Mouse (Mus musculus): ENCODE data around the gene Trip10.
"Not testable (repeated sequence)": the region's sequence is repeated elsewhere in the genome, so short reads cannot be mapped to it uniquely, and the experiment has no call there.

Trip10 gene

GRCm38 (mm10) chr17:57264972-57265945 is 16.0 kb downstream of the Trip10 start:
- no peak for DNase-seq (ENCODE audit: low spot score)

GRCm38 (mm10) chr17:57267556-57268126 is 18.4 kb downstream of the Trip10 start:
- no peak for DNase-seq (ENCODE audit: low spot score)

GRCm38 (mm10) chr17:57271301-57271700 is 22.0 kb downstream of the Trip10 start:
- DNase-seq (ENCODE audit: low spot score), result no peak

GRCm38 (mm10) chr17:57273846-57274245 is 24.6 kb downstream of the Trip10 start:
- no peak for DNase-seq (ENCODE audit: low spot score)

GRCm38 (mm10) chr17:57274686-57275085 is 25.4 kb downstream of the Trip10 start:
- no peak for DNase-seq (ENCODE audit: low spot score)

GRCm38 (mm10) chr17:57275111-57275996 is 26.1 kb downstream of the Trip10 start:
- peak; percentile 76 for DNase-seq (ENCODE audit: low spot score)

- no peak for DNase-seq (ENCODE audit: low spot score)
These were observed 26.7 kb downstream of the Trip10 start for GRCm38 (mm10) chr17:57275997-57276351.

GRCm38 (mm10) chr17:57276634-57277121 is 27.4 kb downstream of the Trip10 start:
- no peak for DNase-seq (ENCODE audit: low spot score)

- DNase-seq (ENCODE audit: low spot score), result not testable (repeated sequence)
These were observed 28.5 kb downstream of the Trip10 start for GRCm38 (mm10) chr17:57277598-57278261.

- DNase-seq (ENCODE audit: low spot score), result no peak
These were observed 29.3 kb downstream of the Trip10 start for GRCm38 (mm10) chr17:57278537-57278936.

- no peak for DNase-seq (ENCODE audit: low spot score)
These were observed 29.8 kb downstream of the Trip10 start, which contains the start of gene Vav1 for GRCm38 (mm10) chr17:57278943-57279590. TSS of gene Vav1 (plus strand) at chr17:57279100.

- no peak for DNase-seq (ENCODE audit: low spot score)
These were observed 30.5 kb downstream of the Trip10 start for GRCm38 (mm10) chr17:57279591-57280224.

GRCm38 (mm10) chr17:57280411-57280810 is 31.2 kb downstream of the Trip10 start:
- no peak for DNase-seq (ENCODE audit: low spot score)

- no peak for DNase-seq (ENCODE audit: low spot score)
These were observed 34.7 kb downstream of the Trip10 start for GRCm38 (mm10) chr17:57283906-57284305.

- no peak for DNase-seq (ENCODE audit: low spot score)
These were observed 35.8 kb downstream of the Trip10 start for GRCm38 (mm10) chr17:57285077-57285476.

GRCm38 (mm10) chr17:57286718-57287355 is 37.6 kb downstream of the Trip10 start:
- DNase-seq (ENCODE audit: low spot score), result no peak

GRCm38 (mm10) chr17:57289252-57289651 is 40.0 kb downstream of the Trip10 start:
- no peak for DNase-seq (ENCODE audit: low spot score)

- no peak for DNase-seq (ENCODE audit: low spot score)
These were observed 40.9 kb downstream of the Trip10 start for GRCm38 (mm10) chr17:57290001-57290670.

GRCm38 (mm10) chr17:57290671-57291055 is 41.4 kb downstream of the Trip10 start:
- no peak for DNase-seq (ENCODE audit: low spot score)

Measured in urinary bladder, postnatal 10 days (tissue).